Comparison of ENCODE assay signal across 11 mouse cellular contexts in genomic region chr17:53554088-53554487, GRCm38 (mm10). TPM values are rescaled to one million over a fixed set of nuclear protein-coding genes. Genes with fewer than 3 reads are reported as not detected.
DNase-seq lines count a peak whose midpoint lies in the region; ATAC-seq and TF ChIP-seq lines count a peak whose summit lies in the region.
"Had no signal": no experiment of that assay in that cellular context is flagged by ENCODE, and none has a peak within 500 bp of the region (broad histone marks: within the 10 kb centered on the region; RNA-seq: fewer than 3 reads in every experiment).

No protein-coding gene starts in this region.

- CTCF ChIA-PET in Patski (lab: Charles Lee): interaction anchor here (1.0 to 1.6 kb wide), 3 partner anchors 12 to 19 kb away, joined by 3 read pairs; no protein-coding TSS in a partner anchor

- peak overlapping the region; percentile 7; the same call in 1 of the 2 replicates for H3K9ac ChIP-seq in liver, embryonic 12.5 days

- WGBS in heart, embryonic 10.5 days: 66% methylated on average over 4 of the region's 4 CpGs
- WGBS in liver, embryonic 12.5 days (ENCODE audit: insufficient replicate concordance): 60% methylated on average over 4 of the region's 4 CpGs
- 69% methylated on average over 4 of the region's 4 CpGs for WGBS in embryonic facial prominence, embryonic 10.5 days

- no peak overlapping the region for H3K4me3 ChIP-seq in heart, embryonic 10.5 days
- no peak overlapping the region for H3K4me3 ChIP-seq in liver, embryonic 12.5 days
- no peak overlapping the region for H3K4me3 ChIP-seq in embryonic facial prominence, embryonic 10.5 days

- no peaks in the 10 kb centered on the region for H3K36me3 ChIP-seq in heart, embryonic 10.5 days
- no peaks in the 10 kb centered on the region for H3K36me3 ChIP-seq in liver, embryonic 12.5 days
- no peaks in the 10 kb centered on the region for H3K36me3 ChIP-seq in embryonic facial prominence, embryonic 10.5 days (replicated peaks)

- peak overlapping the region; percentile 37 for H3K4me2 ChIP-seq in liver, embryonic 12.5 days

- H3K4me1 ChIP-seq in heart, embryonic 10.5 days: 0 out of 2 replicates have a peak, but pooled peaks cover 3% of the 10 kb centered on the region
- peaks cover 35% of the 10 kb centered on the region for H3K4me1 ChIP-seq in liver, embryonic 12.5 days
- H3K4me1 ChIP-seq in embryonic facial prominence, embryonic 10.5 days: no peaks in the 10 kb centered on the region

- in situ Hi-C loops in Patski (cut with MboI; ENCODE audit: low pct_unique_long_range_greater_than_20kb): no loop called here

- peak; percentile 66 for DNase-seq in heart, embryonic 10.5 days (ENCODE audit: low spot score)
- DNase-seq in heart, adult 8-10 months (ENCODE audit: low spot score): no peak
- peak; percentile 21 for DNase-seq in 416B (ENCODE audit: low read depth)
- no peak for DNase-seq in Patski (ENCODE audit: low read depth, low spot score)
- no peak for DNase-seq in frontal cortex, postnatal 36 days (ENCODE audit: low spot score in 2 of 2)
- no peak for DNase-seq in urinary bladder, postnatal 10 days (ENCODE audit: low spot score)
- DNase-seq in embryonic facial prominence, embryonic 10.5 days (ENCODE audit: low spot score): no peak
- DNase-seq: heart, postnatal 14 days; thymus, adult 18-20 months had no signal

- peak; percentile 82 for ATAC-seq in Patski
- peak; percentile 54; the same call in 1 of the 2 replicates for ATAC-seq in liver, embryonic 12.5 days

- peak; percentile 61 for TF ChIP-seq CTCF in Patski (IDR thresholded peaks at IDR 0.05)

- no peaks in the 10 kb centered on the region for H3K27me3 ChIP-seq in heart, embryonic 10.5 days (ENCODE audit: insufficient read depth, poor library complexity, severe bottlenecking)
- H3K27me3 ChIP-seq in Patski: no peaks in the 10 kb centered on the region
- no peaks in the 10 kb centered on the region for H3K27me3 ChIP-seq in liver, embryonic 12.5 days (replicated peaks)
- no peaks in the 10 kb centered on the region for H3K27me3 ChIP-seq in embryonic facial prominence, embryonic 10.5 days (replicated peaks; ENCODE audit: low read depth, poor library complexity, severe bottlenecking)

- no peak overlapping the region for H3K27ac ChIP-seq in heart, embryonic 10.5 days
- H3K27ac ChIP-seq in liver, embryonic 12.5 days: peak overlapping the region; percentile 78
- no peak overlapping the region for H3K27ac ChIP-seq in embryonic facial prominence, embryonic 10.5 days (replicated peaks)

- H3K9me3 ChIP-seq in heart, embryonic 10.5 days: no peaks in the 10 kb centered on the region
- no peaks in the 10 kb centered on the region for H3K9me3 ChIP-seq in liver, embryonic 12.5 days (replicated peaks)
- H3K9me3 ChIP-seq in embryonic facial prominence, embryonic 10.5 days: no peaks in the 10 kb centered on the region

- POLR2A ChIA-PET in Patski (lab: Charles Lee): interaction anchor here (0.9 kb wide), 1 partner anchor 20 kb away, joined by 3 read pairs; no protein-coding TSS in a partner anchor

RNA-seq across cellular contexts. Expression of gene Kat2b, which starts 12.6 kb away (rescaled TPM):
- polyA plus RNA-seq in heart, embryonic 10.5 days (2016; fragmentation: Nextera tagmentation; extraction: Ambion mirVana): 4.1 and 5.9 TPM in 2 replicates
- 100 to 1,000 TPM in 1 of 4 experiments, 10 to 100 TPM in 3; 78.8 to 106 (median 88.9) TPM for total RNA-seq in heart, adult 8-10 months (2022)
- 53.3 TPM for polyA plus RNA-seq in Patski (2021)
- 4.9 and 5.1 TPM in 2 replicates for polyA plus RNA-seq in liver, embryonic 12.5 days (2016; fragmentation: Nextera tagmentation; extraction: Ambion mirVana)
- 2.1 and 2.5 TPM in 2 replicates for polyA plus RNA-seq in embryonic facial prominence, embryonic 10.5 days (2016; fragmentation: Nextera tagmentation; extraction: Ambion mirVana)

RNA-seq across cellular contexts. Expression of gene Pp2d1, which starts 14.8 kb away (rescaled TPM):
- polyA plus RNA-seq in heart, embryonic 10.5 days (2016; fragmentation: Nextera tagmentation; extraction: Ambion mirVana): 0.27 and 0.34 TPM in 2 replicates
- not detected for total RNA-seq in heart, adult 8-10 months (2022)
- 0.12 TPM for polyA plus RNA-seq in Patski (2021)
- polyA plus RNA-seq in liver, embryonic 12.5 days (2016; fragmentation: Nextera tagmentation; extraction: Ambion mirVana): 0.14 and 0.21 TPM in 2 replicates
- polyA plus RNA-seq in embryonic facial prominence, embryonic 10.5 days (2016; fragmentation: Nextera tagmentation; extraction: Ambion mirVana): 0.29 and 0.49 TPM in 2 replicates
- total RNA-seq: heart, postnatal 14 days; left cerebral cortex, postnatal 25 days had no signal

Comparison
In these comparisons a context has a peak if more than half of its experiments do, and no peak if none do; other contexts are left out.
1. DNase-seq: peak in heart, embryonic 10.5 days (single experiment) and 416B (single experiment); none in heart, adult 8-10 months (single experiment), Patski (single experiment), frontal cortex, postnatal 36 days (0 of 2), urinary bladder, postnatal 10 days (single experiment) and embryonic facial prominence, embryonic 10.5 days (single experiment).